ENCODE assay signal across 20 mouse cellular contexts in genomic region chr13:111668016-111668415, GRCm38 (mm10).
"Had no signal": no experiment of that assay in that cellular context is flagged by ENCODE, and none has a peak within 500 bp of the region (broad histone marks: within the 10 kb centered on the region; RNA-seq: fewer than 3 reads in every experiment).

No protein-coding gene starts in this region.

- H3K4me1 ChIP-seq: megakaryocyte, embryonic 14.5 days; midbrain, embryonic 12.5 days; neural tube, embryonic 13.5 days; neural tube, embryonic 15.5 days had no signal

- H3K9ac ChIP-seq: liver, embryonic 14.5 days; lung, embryonic 14.5 days; midbrain, embryonic 12.5 days; neural tube, embryonic 13.5 days; neural tube, embryonic 15.5 days had no signal

- H3K9me3 ChIP-seq: megakaryocyte, embryonic 14.5 days; midbrain, embryonic 12.5 days; neural tube, embryonic 13.5 days; neural tube, embryonic 15.5 days had no signal

- H3K4me3 ChIP-seq: megakaryocyte, embryonic 14.5 days; midbrain, embryonic 12.5 days; myocyte; neural tube, embryonic 13.5 days; neural tube, embryonic 15.5 days had no signal

- DNase-seq: lung, adult 18-20 months; lung, embryonic 14.5 days; lung, postnatal 10 days; lung, postnatal 4 days; midbrain, embryonic 14.5 days; retina, postnatal 1 day; right cerebral cortex, adult 18-20 months; right cerebral cortex, postnatal 25 days; right cerebral cortex, postnatal 4 days; spleen, adult 18-20 months; thymus, adult 2 months; thymus, postnatal 25 days; thymus, postnatal 4 days had no signal

- H3K36me3 ChIP-seq: midbrain, embryonic 12.5 days; neural tube, embryonic 13.5 days; neural tube, embryonic 15.5 days had no signal

- H3K27me3 ChIP-seq: midbrain, embryonic 12.5 days; neural tube, embryonic 13.5 days; neural tube, embryonic 15.5 days had no signal

- H3K27ac ChIP-seq: liver, embryonic 14.5 days; midbrain, embryonic 12.5 days; neural tube, embryonic 13.5 days; neural tube, embryonic 15.5 days had no signal

- ATAC-seq: midbrain, embryonic 16.5 days had no signal

- H3K4me2 ChIP-seq: lung, embryonic 14.5 days; midbrain, embryonic 12.5 days; neural tube, embryonic 13.5 days; neural tube, embryonic 15.5 days had no signal
